Mouse (Mus musculus) G1E (cell line): ENCODE measurements around the gene Map3k5. TPM values are rescaled to one million over a fixed set of nuclear protein-coding genes. Genes with fewer than 3 reads are reported as not detected.

Experiments
- ATAC-seq: 2 replicates; pipeline ENCODE4 v1.8.0; 2016; ENCODE audit warnings: mild to moderate bottlenecking; ENCODE audit not compliant: insufficient number of reproducible peaks, poor library complexity, low FRiP score, severe bottlenecking; ENCODE audit errors: extremely low read depth
- DNase-seq: peaks from one replicate; pipeline ENCODE4 v3.0.0; 2012; ENCODE audit warnings: low spot score
- H3K27me3 ChIP-seq: 2 replicates; pipeline ENCODE4 v1.6.1; 2012; ENCODE audit warnings: mild to moderate bottlenecking, low read length, inconsistent platforms; ENCODE audit not compliant: insufficient read depth
- H3K36me3 ChIP-seq: replicated peaks from 2 replicates; pipeline ENCODE3; 2012; ENCODE audit warnings: mild to moderate bottlenecking, inconsistent platforms
- H3K4me1 ChIP-seq: 2 replicates; pipeline ENCODE4 v1.6.1; 2012; ENCODE audit warnings: low read depth, low read length, inconsistent platforms, mixed read lengths; ENCODE audit not compliant: insufficient read depth
- H3K4me3 ChIP-seq: 2 replicates; pipeline ENCODE4 v1.5.1; 2012; ENCODE audit warnings: low read depth, mild to moderate bottlenecking, inconsistent platforms, low read length, moderate library complexity, mixed read lengths
- H3K9me3 ChIP-seq: replicated peaks from 2 replicates; pipeline ENCODE4 v1.6.1; 2012; ENCODE audit warnings: inconsistent platforms
- CTCF ChIP-seq: IDR thresholded peaks from 2 replicates; pipeline ENCODE4 v1.5.1; 2012; ENCODE audit warnings: low read depth, low read length, inconsistent platforms, mixed read lengths
- GATA1 ChIP-seq: IDR thresholded peaks from 2 replicates; pipeline ENCODE4 v1.6.1; 2012; ENCODE audit warnings: borderline replicate concordance, low read length, inconsistent platforms, mixed read lengths
- GATA2 ChIP-seq: IDR thresholded peaks from 2 replicates; pipeline ENCODE4 v1.6.1; 2012; ENCODE audit warnings: low read depth, low read length, inconsistent platforms, borderline replicate concordance
- POLR2AphosphoS5 ChIP-seq: IDR thresholded peaks from 2 replicates; pipeline ENCODE4 v1.6.1; 2012; ENCODE audit warnings: low read depth, low read length, inconsistent platforms; ENCODE audit not compliant: insufficient replicate concordance
- TAL1 ChIP-seq: conservative IDR thresholded peaks from 2 replicates; pipeline ENCODE4 v1.6.1; 2012; ENCODE audit warnings: low read depth, low read length, inconsistent platforms, mixed read lengths
- polyA plus RNA-seq: library from polyadenylated mRNA; stranded (reverse); fragments of >175 nt; gene quantifications from 2 replicates; pipeline ENCODE4 v1.2.3, GENCODE M21; 2012
- total RNA-seq, 2 experiments: library from RNA; stranded (forward) in 1 of 2; stranded (reverse) in 1 of 2; fragments of 200-1000 nt in 1 of 2; fragments of >200 nt in 1 of 2; fragmentation: Nextera tagmentation in 1 of 2; gene quantifications; 2 replicates each; pipeline ENCODE4 v1.2.3; 2014 to 2017

The Map3k5 gene
- total and polyA plus RNA-seq, 3 experiments, result 0.18 to 1.4 (median 1.3) TPM

DNA sequence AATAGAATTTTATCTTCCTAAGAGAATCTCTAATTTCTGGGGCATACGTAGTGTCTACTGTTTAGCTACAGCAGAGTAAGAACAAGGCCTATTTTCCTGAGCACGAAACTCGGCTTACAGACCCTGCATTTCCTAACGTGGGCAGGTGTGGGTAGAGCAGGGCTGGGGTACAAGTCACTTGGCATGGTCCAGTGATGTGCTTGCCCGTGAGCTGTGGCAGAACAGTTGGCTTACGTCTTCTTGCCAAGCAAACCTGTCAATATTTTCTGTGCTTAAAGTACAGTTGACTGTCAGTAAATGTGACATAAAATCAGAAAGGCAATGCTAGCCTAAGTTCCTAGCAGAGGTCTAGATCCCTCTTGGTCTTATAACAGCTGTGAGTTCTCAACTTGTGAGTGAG is 12.4 kb downstream of the Map3k5 start:
- H3K36me3 ChIP-seq, result no peaks in the 10 kb centered on the region
- H3K9me3 ChIP-seq, result no peaks in the 10 kb centered on the region
- no peak for ATAC-seq
- no peaks in the 10 kb centered on the region for H3K4me1 ChIP-seq
- no peak overlapping the region for H3K4me3 ChIP-seq
- DNase-seq, result no peak
- H3K27me3 ChIP-seq, result peaks cover 11% of the 10 kb centered on the region
- TF ChIP-seq POLR2AphosphoS5 (no peak), GATA2 (no peak), CTCF (no peak), GATA1 (no peak), TAL1 (no peak)

DNA sequence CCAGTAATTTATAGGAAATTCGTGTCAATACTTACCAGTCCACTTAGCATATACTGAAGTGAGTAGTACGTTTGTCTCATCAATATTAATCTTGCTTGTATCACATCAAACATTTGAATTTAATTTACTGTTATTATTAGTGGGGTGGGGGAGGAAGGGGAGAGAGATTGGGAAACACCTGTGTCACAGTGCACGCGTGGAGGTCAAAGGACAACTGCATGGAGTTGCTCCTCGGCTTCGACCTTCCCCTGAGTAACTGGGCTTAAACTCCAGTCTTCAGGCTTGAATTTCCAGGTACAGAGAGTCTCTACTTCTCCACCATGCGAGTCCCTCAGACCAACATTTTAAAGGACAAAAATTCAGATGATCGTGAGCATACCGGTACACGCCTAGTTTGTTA is 13.2 kb downstream of the Map3k5 start:
- no peak for ATAC-seq
- no peaks in the 10 kb centered on the region for H3K36me3 ChIP-seq
- no peaks in the 10 kb centered on the region for H3K4me1 ChIP-seq
- no peaks in the 10 kb centered on the region for H3K9me3 ChIP-seq
- TF ChIP-seq POLR2AphosphoS5, result no peak
- TF ChIP-seq GATA2, result no peak
- TF ChIP-seq GATA1, result no peak
- TF ChIP-seq CTCF, result no peak
- no peak for TF ChIP-seq TAL1
- no peak for DNase-seq
- peaks cover 11% of the 10 kb centered on the region for H3K27me3 ChIP-seq
- no peak overlapping the region for H3K4me3 ChIP-seq

GRCm38 (mm10) chr10:19947901-19948300 is 13.6 kb downstream of the Map3k5 start:
- TF ChIP-seq POLR2AphosphoS5 (no peak), GATA2 (no peak), TAL1 (no peak), CTCF (no peak), GATA1 (no peak)
- no peaks in the 10 kb centered on the region for H3K9me3 ChIP-seq
- no peaks in the 10 kb centered on the region for H3K4me1 ChIP-seq
- no peak overlapping the region for H3K4me3 ChIP-seq
- DNase-seq (no peak), ATAC-seq (no peak)
- H3K27me3 ChIP-seq, result peaks cover 11% of the 10 kb centered on the region
- H3K36me3 ChIP-seq, result no peaks in the 10 kb centered on the region

GRCm38 (mm10) chr10:19948381-19948780 is 14.1 kb downstream of the Map3k5 start:
- Histone ChIP-seq H3K9me3 (no peaks in the 10 kb centered on the region), H3K27me3 (peaks cover 11% of the 10 kb centered on the region), H3K4me1 (no peaks in the 10 kb centered on the region), H3K36me3 (no peaks in the 10 kb centered on the region), H3K4me3 (no peak overlapping the region)
- TF ChIP-seq GATA1, result no peak
- DNase-seq, result no peak
- ATAC-seq, result no peak

GRCm38 (mm10) chr10:19949106-19949505 is 14.8 kb downstream of the Map3k5 start:
- no peaks in the 10 kb centered on the region for H3K36me3 ChIP-seq
- no peak overlapping the region for H3K4me3 ChIP-seq
- H3K4me1 ChIP-seq, result no peaks in the 10 kb centered on the region
- ATAC-seq (no peak), DNase-seq (no peak)
- H3K27me3 ChIP-seq, result peaks cover 11% of the 10 kb centered on the region
- no peaks in the 10 kb centered on the region for H3K9me3 ChIP-seq
- TF ChIP-seq CTCF (no peak), POLR2AphosphoS5 (no peak), GATA2 (no peak), GATA1 (no peak)

DNA sequence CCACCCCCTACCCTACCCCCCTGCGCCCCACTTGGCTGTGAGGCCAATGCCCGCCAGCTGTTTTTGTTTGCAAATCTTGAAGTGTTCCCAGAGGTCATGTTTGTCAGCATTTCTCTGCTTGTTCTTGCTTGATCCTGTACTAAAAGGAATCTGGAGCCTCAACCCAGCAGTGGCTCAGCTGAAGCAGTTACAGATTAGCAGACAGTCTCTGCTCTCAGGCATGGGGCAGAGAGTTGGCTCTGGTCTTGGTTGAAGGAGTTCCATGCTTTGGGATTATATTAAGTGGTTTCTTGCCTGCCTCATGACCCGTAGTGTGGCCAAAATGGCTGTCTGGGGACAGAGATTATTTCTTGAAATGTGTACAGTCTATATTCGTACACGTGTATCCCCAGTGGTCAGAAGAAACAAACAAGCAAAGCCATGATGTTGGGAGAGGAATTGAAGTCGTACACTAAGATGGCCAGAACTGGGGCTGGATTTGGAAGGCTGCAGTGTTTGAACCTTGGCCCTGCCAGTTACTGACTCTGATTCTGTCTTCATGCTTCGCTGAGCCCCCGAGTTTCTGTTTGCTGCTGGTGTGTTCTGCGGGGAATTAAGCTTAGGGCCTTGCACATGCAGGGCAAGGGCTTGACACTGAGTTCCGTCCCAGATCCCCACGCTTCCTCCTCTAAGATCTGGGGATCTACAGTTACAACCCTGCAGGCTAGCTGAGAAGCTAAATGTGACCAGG is 18.9 kb downstream of the Map3k5 start:
- no peak for TF ChIP-seq GATA1
- no peak for TF ChIP-seq GATA2
- no peak for TF ChIP-seq POLR2AphosphoS5
- TF ChIP-seq CTCF, result no peak
- no peak for TF ChIP-seq TAL1
- ATAC-seq, result no peak
- no peak for DNase-seq
- no peaks in the 10 kb centered on the region for H3K36me3 ChIP-seq
- no peaks in the 10 kb centered on the region for H3K9me3 ChIP-seq
- peaks cover 4% of the 10 kb centered on the region for H3K27me3 ChIP-seq
- H3K4me1 ChIP-seq, result no peaks in the 10 kb centered on the region
- no peak overlapping the region for H3K4me3 ChIP-seq

DNA sequence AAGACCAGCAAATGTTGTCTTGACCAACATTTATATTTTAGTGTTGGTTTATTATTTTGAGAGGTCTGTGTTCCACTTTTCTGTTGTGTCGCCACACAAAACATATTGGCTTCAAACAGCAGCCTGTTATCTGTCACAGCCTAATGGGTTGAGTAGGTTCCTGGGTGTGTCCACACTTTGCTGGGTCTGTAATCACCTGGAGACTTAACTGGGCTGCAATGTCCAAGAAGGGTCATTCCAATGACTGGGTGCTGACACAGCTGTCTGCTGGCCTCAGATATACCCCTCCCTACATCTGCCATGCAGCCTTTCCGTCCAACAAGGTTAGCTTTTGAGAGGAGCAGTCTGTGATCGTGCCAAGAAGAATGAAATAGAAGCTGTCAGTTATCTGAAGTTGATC is 20.3 kb downstream of the Map3k5 start:
- Histone ChIP-seq H3K4me3 (no peak overlapping the region), H3K9me3 (no peaks in the 10 kb centered on the region), H3K27me3 (peaks cover 6% of the 10 kb centered on the region), H3K4me1 (no peaks in the 10 kb centered on the region), H3K36me3 (no peaks in the 10 kb centered on the region)
- DNase-seq (no peak), ATAC-seq (no peak)
- no peak for TF ChIP-seq CTCF
- no peak for TF ChIP-seq GATA1
- no peak for TF ChIP-seq TAL1
- TF ChIP-seq GATA2, result no peak
- no peak for TF ChIP-seq POLR2AphosphoS5
